Mouse (Mus musculus) erythroid progenitor cell, adult 5-6 weeks (primary cell): ENCODE measurements around the gene Rab36. TPM values are rescaled to one million over a fixed set of nuclear protein-coding genes. Genes with fewer than 3 reads are reported as not detected.

Source experiments
- ATAC-seq: replicated peaks from 2 replicates; pipeline ENCODE4 v1.8.0; 2016; ENCODE audit warnings: moderate number of reproducible peaks, mild to moderate bottlenecking, moderate TSS enrichment, inconsistent platforms; ENCODE audit not compliant: poor library complexity, low FRiP score, severe bottlenecking
- total RNA-seq, 2 experiments: library from RNA; stranded (forward) in 1 of 2; stranded (reverse) in 1 of 2; fragments of 150-400 nt in 1 of 2; fragments of 186-747, 209-891 nt in 1 of 2; gene quantifications; 2 replicates each; pipeline versions ENCODE4 v1.2.3 to v1.2.4; 2015 to 2017; ENCODE audit warnings: low replicate concordance in 2 of 2

The Rab36 gene
- total RNA-seq, 2 experiments from 2014 or later, result not detected

DNA sequence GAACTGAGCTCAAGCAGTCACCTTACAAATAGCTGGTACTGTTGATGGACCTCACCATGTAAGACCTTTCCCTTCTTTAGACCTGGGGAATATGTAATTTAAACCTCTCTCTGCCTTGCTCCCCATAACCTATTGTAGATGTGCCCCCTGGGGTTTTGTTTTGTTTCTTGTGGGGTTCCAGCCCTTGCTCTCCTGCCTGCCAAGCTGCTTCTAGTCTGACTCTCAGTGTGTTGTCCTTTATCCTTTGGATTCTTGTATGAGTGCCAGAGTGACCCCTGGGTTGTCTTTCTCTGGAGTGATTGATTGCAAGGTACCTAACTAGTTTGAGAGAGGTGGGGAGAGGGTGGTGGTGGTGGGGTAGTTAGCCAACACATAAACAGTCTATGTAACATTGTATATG is 30.6 kb downstream of the Rab36 start:
- no peak for ATAC-seq

DNA sequence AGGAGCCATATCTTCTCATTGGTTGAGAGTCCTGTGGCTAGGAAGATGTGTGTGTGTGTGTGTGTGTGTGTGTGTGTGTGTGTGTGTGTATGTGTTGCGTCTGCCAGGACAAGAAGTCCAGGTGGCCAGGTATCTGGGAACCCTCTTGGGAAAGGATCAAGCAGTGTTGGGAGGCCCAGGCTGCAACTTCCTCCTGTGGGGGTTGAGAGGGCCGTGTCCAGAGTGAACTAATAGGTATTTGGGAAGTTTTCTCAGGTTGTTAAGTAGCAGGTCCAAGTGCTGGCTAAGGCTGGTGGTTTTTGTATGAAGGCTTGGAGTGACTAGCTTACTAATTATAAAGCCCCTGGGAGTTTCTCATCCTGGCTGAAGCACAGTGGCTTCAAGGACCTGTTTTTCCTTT is 31.2 kb downstream of the Rab36 start:
- no peak for ATAC-seq

DNA sequence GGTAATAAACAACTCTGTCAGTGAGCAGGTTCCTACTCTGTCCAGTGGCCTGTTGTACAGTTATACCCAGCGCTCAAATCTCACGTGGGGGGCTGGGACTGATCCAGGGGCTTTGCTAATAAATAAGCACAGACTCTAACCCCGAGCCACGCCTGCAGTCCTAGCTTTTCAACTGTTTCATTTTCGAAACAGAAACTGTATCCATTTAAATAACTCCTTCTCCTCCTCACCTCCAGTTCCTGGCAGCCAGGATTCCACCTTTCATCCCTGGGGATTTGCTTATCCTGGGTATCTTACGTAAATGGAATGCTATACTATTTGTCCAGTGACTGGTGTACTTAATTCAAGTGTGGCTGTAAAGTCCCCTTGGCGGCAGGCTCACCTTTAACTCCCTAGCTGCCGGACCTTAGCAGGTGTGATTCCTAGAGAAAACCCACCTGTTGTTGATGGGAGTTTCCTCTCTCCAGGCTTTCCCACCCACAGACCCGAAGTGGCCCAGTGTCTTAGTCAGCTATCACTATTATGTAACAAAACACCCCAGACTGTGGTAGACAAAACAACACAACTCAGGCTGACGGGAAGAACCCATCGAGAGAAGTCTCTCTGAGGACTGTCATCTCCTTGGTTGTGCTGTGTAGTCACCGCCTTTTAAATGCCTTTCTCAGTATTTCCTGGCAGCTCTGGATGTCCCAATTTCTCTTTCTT is 31.9 kb downstream of the Rab36 start:
- ATAC-seq, result no peak

DNA sequence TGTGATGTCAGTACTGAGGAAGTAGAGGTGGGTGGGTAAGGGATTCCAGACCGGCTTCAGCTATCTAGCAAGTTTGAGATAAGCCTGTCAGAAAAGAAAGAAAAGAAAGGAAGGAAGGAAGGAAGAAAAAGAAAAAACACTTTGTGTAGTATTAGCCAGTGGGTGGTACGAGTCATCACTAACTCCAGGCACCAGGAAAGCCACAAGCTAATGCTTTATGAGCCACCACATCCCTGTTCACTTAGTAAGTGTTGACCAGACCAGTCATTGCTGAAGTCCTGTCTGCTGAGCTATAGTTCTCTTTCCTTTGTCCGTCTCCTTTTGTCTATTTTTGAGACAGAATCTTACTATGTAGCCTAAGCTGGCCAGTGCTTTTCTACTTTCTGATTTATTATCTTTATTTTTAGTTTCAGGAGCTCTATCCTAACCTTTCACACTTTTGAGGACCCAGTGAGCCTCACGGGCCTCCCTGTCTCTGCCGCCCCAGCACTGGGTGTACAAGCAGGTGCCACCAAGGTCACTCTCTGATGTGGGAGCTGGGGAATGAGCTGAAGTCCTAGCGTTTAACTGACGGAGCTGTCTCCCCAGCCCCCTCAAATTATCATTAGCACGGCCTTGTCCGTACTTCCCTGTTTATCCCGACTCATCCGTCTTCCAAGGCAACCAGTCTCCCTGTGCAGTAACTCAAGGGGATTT is 33.6 kb downstream of the Rab36 start:
- ATAC-seq, result no peak

DNA sequence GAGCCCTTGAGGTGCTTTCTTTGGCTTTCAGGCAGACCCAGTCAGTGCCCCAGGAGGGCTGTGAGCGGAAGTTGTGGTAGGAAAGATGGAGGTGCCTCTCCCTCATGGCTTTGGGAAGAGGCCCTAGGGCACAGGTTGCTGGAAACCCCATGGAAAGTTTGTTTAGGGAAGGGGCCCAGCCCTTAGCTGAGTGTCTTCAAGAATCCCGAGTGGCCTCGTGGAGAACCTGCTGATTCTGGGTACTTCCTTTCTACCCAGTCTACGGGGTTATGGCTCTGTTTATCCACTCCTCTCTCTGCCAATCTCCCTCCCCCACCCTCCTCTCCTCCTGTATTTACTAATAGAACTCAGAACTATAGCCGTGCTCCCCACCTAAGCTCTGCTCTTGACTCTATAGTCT is 38.8 kb downstream of the Rab36 start:
- ATAC-seq, result no peak

DNA sequence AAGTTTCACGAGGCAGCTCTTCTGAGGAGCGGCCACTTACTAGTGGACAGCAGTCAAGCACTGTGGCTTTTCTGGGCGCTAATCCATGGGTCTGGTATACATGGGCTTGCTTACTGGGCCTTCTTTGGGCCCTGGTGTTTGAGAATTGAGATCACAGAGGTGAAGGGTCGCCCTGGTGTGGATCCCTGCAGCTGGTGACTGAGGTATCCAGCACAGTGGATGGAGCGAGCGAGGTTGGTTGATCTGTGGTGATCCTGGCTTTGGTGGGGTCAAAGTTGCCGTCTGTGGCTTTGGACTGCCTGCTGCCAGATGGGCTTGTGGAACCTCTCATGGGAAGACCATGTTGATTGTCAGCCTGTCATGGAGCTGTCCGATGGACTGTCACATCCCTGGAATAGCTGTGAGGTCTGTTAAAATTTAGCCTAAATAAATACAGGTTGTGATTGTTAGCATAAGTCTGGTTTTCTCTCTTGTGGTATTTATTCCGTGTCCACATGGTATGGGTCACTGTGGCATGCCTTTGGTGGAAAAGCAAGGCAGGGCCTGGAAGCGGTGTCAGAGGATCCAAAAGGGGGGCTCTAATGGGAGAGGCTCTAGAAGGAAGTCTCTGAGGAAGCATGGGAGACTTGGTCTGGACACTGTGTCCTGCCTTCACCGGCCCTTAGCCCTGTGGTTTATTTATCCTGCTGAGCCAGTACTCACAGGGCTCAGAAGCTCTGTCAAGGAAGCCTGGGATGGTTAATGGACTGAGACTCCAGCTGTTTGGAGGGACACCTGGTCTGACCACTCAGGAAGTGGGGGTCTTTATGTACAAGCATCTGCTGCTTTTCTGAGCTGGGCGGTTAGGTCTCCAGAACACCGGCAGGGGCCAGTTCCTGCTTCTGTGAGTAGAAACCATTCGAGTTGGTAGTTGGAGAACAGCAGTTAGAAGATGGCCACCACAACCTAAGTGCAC is 41.6 kb downstream of the Rab36 start:
- ATAC-seq, result no peak

DNA sequence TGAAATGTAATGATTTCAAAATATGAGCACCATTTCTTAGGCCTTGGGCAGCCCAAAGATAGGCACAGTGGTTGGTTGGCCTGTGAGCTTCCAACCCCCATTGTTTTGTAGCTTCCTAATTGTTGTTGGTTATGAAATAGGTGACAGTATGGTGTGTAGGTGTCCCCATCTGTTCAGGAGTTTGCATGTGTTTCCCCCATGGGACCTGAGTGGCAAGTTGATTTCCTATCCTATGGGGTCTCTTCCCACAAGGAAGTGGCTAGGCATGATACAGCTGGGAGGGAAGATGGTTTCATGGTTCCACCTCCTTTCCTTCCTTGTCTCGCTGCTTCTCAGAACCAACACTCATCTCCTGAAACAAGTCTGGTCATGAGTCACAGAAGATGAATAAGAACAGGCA is 48.5 kb downstream of the Rab36 start:
- ATAC-seq, result no peak

DNA sequence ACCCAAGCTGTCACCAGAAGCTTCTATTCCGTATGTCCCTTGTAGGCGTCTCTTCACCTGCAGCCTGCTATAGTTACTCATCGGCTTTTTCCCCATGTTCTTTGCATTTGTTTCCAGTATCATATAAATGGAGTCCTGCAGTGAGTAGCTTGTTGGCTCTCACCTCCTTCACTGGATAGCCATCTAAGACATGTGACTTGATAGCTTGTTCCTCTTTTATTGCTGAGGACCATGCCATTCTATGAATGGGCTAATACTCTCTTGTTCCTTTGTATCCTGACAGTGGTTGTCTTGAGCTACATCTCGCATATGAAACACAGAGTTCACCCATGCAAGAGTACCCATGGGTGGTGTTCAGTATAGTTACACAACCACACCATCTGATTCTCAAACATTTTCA is 51.6 kb downstream of the Rab36 start:
- no peak for ATAC-seq

DNA sequence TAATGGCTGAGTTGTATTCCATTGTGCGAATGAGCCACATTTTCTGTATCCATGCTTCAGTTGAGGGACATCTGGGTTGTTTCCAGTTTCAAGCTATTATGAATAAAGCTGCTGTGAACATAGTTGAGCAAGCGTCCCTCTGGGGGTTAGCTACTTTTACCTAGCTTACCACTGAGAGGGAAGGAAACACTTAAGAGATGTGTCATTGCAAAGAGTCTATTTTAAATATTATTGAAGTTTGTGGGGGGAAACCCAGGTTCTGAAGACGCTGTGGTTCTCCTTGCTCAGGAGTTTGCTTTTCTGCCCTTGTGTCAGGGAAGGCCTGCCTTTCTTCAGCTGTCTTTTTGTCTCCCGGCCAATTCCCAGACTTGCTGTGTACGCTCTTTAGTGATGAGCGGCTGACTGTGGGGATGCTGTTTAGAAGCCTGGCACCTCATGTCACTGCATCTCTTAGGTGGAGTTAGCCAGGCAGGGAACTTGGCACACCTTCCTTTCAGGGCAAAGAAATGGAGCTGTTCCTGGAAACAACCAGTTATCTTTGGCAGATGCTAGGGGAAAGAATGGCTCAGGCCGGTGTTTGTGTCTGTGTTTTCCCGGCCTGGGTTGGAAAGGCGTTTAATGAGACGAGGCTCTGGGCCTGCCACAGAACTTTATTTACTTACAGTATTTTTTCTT is 54.8 kb downstream of the Rab36 start:
- no peak for ATAC-seq

DNA sequence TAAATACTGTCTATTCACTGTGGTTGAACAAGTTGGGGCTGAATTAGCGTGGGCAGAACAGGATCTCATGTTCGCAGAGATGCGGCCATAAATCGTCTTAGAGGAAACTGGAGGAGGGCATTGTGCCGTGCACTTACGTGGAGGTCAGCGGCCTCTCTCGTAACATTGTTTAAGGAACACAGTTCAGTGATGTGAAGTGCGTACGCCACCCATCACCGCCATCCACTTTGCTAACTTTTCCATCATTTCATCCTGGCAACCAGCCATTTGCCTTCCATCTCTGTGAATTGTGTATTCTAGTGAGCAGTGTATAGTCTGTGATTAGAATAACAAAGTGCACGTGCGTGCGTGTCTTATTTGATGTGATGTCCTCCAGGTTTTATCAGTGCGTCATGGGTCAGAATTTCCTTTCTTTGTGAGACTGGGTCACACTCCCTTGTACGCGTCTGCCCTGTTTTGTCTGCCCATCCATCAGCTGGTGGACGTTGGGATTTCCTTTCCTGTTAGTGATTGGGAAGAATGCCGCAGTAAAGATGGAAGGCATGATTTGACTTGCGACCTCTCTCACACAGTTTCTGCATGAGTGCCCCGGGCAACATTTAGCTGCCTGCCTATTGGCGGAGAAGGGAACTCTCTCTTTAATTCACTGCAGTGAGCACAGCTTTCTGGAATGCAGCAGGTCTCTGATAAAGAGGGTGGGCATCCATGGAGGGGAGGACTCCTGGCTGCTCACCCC is 56.6 kb downstream of the Rab36 start:
- no peak for ATAC-seq

DNA sequence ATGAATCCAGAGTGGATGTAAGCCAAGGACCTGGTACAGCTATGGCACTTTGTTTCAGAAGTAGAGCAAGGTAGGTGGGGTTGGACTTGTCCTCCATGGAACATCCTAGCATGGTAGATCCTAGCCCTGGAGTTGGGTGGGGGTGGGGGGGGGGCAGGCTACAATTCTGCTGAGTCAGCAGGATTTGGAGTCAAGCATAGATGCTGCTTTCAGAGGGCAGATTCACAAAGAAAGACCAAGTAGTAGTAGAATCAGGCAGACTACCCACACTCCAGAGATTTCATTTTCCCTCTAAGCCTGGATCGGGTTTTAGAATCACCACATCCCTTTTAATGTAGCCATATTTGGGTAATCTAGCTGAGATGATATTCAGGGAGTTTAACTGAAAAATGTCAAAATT is 57.5 kb downstream of the Rab36 start:
- no peak for ATAC-seq

DNA sequence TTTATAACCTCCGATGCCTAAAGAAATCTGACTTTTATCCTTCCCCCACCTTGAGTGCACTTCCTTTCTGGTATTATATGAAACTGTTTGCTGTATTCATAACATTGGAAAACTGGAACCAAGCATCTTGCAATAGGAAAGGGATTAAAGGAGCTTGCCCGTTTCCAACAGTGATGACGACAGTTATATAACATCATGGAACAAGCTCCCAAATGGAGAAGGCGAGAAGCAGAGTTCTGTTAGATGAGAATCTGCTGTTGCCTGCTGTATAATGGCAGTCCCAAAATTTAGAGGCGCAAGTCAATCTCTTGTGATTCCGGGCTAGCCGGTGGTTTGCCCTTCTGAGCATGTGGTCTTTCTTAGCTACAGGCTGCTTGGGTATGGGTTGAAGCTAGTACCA is 58.4 kb downstream of the Rab36 start:
- no peak for ATAC-seq

DNA sequence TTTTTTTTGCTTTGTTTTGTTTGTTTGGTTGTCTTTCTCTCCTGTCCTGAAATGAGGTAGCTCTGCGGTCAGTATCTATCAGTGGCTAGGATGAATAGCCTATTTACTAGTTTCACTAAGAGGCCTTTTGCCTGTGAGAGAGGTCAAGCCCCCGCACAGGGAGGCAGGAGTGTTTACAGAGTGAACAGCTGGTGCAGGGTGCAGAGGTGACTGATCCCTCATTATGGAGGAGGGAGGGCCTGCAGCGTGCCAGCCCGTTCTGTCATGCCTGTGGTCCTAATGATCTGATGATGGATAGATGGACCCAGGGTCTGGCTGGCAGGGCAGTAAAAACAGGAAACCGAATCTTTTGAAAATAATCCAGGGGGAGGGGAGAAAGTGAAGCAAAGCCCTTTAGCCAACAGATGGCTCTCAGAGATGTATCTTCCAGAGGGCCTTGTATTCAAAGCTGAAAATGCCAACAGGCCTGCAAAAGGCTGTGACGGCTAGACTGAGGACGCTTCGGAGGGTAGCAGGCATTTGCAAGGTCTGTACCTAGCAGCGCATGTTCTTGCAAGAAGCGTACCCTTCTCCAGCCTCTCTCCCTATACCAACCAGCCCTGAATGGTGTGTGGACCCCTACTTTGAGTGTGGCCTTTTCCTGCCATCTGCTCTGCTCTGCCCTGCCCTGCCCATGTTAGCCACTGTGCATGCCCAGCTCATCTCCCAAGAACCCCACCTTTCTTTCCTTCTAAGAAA is 61.8 kb downstream of the Rab36 start:
- ATAC-seq, result no peak

DNA sequence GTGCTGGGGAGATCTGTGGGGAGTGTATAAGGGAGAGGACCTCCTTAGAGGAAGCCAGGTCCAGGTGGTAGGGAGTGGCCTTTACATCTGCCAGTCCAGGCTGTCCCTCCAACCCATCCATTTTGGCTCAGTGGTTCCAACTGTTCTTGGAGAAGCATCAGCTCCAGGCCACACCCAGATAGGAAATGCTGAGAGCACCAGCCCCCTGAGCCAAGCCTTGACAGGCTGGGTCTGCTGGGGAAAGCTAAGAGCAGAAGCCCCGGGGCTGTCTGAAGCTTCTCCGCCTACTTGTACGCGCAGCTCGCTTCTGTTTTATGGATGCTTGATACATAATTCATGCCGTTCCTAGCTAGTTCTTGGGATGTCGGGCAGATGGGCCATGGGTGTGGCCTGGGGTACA is 63.4 kb downstream of the Rab36 start:
- ATAC-seq, result no peak

DNA sequence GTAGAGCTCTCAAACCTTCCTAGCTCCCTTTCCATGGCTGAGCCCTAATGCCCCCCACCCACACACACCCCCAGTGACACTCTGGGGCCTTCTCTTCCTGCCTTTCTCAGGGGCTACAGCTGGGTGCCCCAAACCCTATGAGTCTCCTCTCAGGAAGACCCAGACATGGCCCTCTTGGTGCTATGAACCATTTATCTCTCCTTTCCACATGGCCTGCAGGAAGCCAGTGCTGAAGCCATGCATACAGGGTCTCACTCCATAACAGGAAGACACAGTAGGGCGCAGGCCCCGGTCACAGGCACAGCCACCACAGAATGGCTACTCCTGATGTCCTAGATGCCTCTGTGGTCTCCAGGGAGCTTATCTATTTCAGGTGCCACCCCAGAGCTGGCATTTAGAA is 66.6 kb downstream of the Rab36 start:
- no peak for ATAC-seq
